Mouse (Mus musculus) ES-Bruce4 (cell line): ENCODE results near the gene Myo6. TPM values are rescaled to one million over a fixed set of nuclear protein-coding genes. Genes with fewer than 3 reads are reported as not detected.

Source experiments
- H3K27ac ChIP-seq: 2 replicates; pipeline ENCODE4 v1.5.1; 2012; ENCODE audit warnings: low read length, inconsistent platforms; ENCODE audit not compliant: insufficient read depth
- H3K27me3 ChIP-seq: 2 replicates; pipeline ENCODE4 v1.6.1; 2012; ENCODE audit warnings: mild to moderate bottlenecking, low read length, inconsistent platforms; ENCODE audit not compliant: control insufficient read depth, poor library complexity, insufficient read depth, severe bottlenecking
- H3K36me3 ChIP-seq: 2 replicates; pipeline ENCODE4 v1.6.1; 2012; ENCODE audit warnings: inconsistent platforms, mild to moderate bottlenecking, low read length, moderate library complexity; ENCODE audit not compliant: control insufficient read depth, poor library complexity, insufficient read depth, severe bottlenecking
- H3K4me1 ChIP-seq: one replicate; pipeline ENCODE4 v1.8.1; 2011; ENCODE audit warnings: low read length; ENCODE audit not compliant: control insufficient read depth, insufficient read depth
- H3K4me3 ChIP-seq: 2 replicates; pipeline ENCODE4 v1.5.1; 2011; ENCODE audit warnings: low read depth, mild to moderate bottlenecking, low read length
- H3K9ac ChIP-seq: 2 replicates; pipeline ENCODE4 v1.6.1; 2012; ENCODE audit warnings: low read depth, mild to moderate bottlenecking, inconsistent platforms; ENCODE audit not compliant: poor library complexity, severe bottlenecking
- H3K9me3 ChIP-seq: replicated peaks from 2 replicates; pipeline ENCODE4 v1.6.1; 2012; ENCODE audit warnings: mild to moderate bottlenecking, low read length, inconsistent platforms; ENCODE audit not compliant: control insufficient read depth, poor library complexity, insufficient read depth, severe bottlenecking
- CTCF ChIP-seq: IDR thresholded peaks from one replicate; pipeline ENCODE4 v1.8.1; 2011; ENCODE audit warnings: low read depth, low read length
- EP300 ChIP-seq: IDR thresholded peaks from 2 replicates; pipeline ENCODE4 v1.6.1; 2011; ENCODE audit warnings: low read depth, low read length; ENCODE audit not compliant: insufficient read depth
- POLR2A ChIP-seq: IDR thresholded peaks from one replicate; pipeline ENCODE4 v1.8.1; 2011; ENCODE audit warnings: low read length; ENCODE audit not compliant: insufficient read depth
- polyA plus RNA-seq: library from polyadenylated mRNA; stranded (reverse); fragments of >200 nt; gene quantifications from 2 replicates; pipeline ENCODE4 v1.2.4, GENCODE M21; 2011; ENCODE audit warnings: low read depth; ENCODE audit not compliant: missing spikeins, insufficient read depth, insufficient read length

Gene Myo6
- polyA plus RNA-seq, 1 experiment: 20.0 TPM

- no peaks in the 10 kb centered on the region; the same call in 1 of the 2 replicates for H3K27me3 ChIP-seq
These were observed 167.3 kb downstream of the Myo6 start for GRCm38 (mm10) chr9:80332153-80332552.

GRCm38 (mm10) chr9:80333466-80333865, 168.6 kb downstream of the Myo6 start:
- Histone ChIP-seq H3K4me1 (no peaks in the 10 kb centered on the region), H3K36me3 (no peaks in the 10 kb centered on the region), H3K9me3 (no peaks in the 10 kb centered on the region), H3K27me3 (no peaks in the 10 kb centered on the region; the same call in 1 of the 2 replicates), H3K9ac (no peak overlapping the region), H3K4me3 (no peak overlapping the region), H3K27ac (no peak overlapping the region)
- TF ChIP-seq CTCF (no peak), EP300 (no peak), POLR2A (no peak)

More at GRCm38 (mm10) chr9:80332153-80332552, 167.3 kb downstream of the Myo6 start:
- H3K4me1 ChIP-seq: no peaks in the 10 kb centered on the region
- TF ChIP-seq CTCF (no peak), EP300 (no peak), POLR2A (no peak)
- H3K4me3 ChIP-seq: no peak overlapping the region
- no peak overlapping the region for H3K9ac ChIP-seq
- no peak overlapping the region for H3K27ac ChIP-seq
- no peaks in the 10 kb centered on the region for H3K9me3 ChIP-seq
- H3K36me3 ChIP-seq: no peaks in the 10 kb centered on the region

- Histone ChIP-seq H3K9me3 (no peaks in the 10 kb centered on the region), H3K9ac (no peak overlapping the region), H3K27ac (no peak overlapping the region), H3K4me1 (no peaks in the 10 kb centered on the region), H3K36me3 (no peaks in the 10 kb centered on the region), H3K4me3 (no peak overlapping the region), H3K27me3 (no peaks in the 10 kb centered on the region; the same call in 1 of the 2 replicates)
- TF ChIP-seq POLR2A: no peak
- TF ChIP-seq EP300: no peak
- TF ChIP-seq CTCF: no peak
These were observed 169.3 kb downstream of the Myo6 start for GRCm38 (mm10) chr9:80333998-80334605.

- Histone ChIP-seq H3K27me3 (no peaks in the 10 kb centered on the region; the same call in 1 of the 2 replicates), H3K9me3 (no peaks in the 10 kb centered on the region)
- TF ChIP-seq EP300 (no peak), POLR2A (no peak), CTCF (no peak)
These were observed 171.0 kb downstream of the Myo6 start for GRCm38 (mm10) chr9:80335660-80336357.

GRCm38 (mm10) chr9:80338026-80338425, 173.2 kb downstream of the Myo6 start:
- TF ChIP-seq EP300 (no peak), POLR2A (no peak), CTCF (no peak)
- Histone ChIP-seq H3K9me3 (no peaks in the 10 kb centered on the region), H3K4me3 (no peak overlapping the region), H3K27me3 (no peaks in the 10 kb centered on the region; the same call in 1 of the 2 replicates), H3K36me3 (no peaks in the 10 kb centered on the region), H3K9ac (no peak overlapping the region), H3K27ac (no peak overlapping the region), H3K4me1 (no peaks in the 10 kb centered on the region)

More at GRCm38 (mm10) chr9:80335660-80336357, 171.0 kb downstream of the Myo6 start:
- H3K4me1 ChIP-seq: no peaks in the 10 kb centered on the region
- H3K36me3 ChIP-seq: no peaks in the 10 kb centered on the region
- no peak overlapping the region for H3K27ac ChIP-seq
- H3K4me3 ChIP-seq: no peak overlapping the region
- no peak overlapping the region for H3K9ac ChIP-seq

- Histone ChIP-seq H3K4me1 (no peaks in the 10 kb centered on the region), H3K36me3 (no peaks in the 10 kb centered on the region), H3K4me3 (no peak overlapping the region), H3K9ac (no peak overlapping the region), H3K9me3 (no peaks in the 10 kb centered on the region), H3K27me3 (no peaks in the 10 kb centered on the region; the same call in 1 of the 2 replicates), H3K27ac (no peak overlapping the region)
- no peak for TF ChIP-seq CTCF
- no peak for TF ChIP-seq POLR2A
- TF ChIP-seq EP300: no peak
These were observed 176.1 kb downstream of the Myo6 start for GRCm38 (mm10) chr9:80340927-80341326.
